Mouse (Mus musculus) myocyte (in vitro differentiated cells): Measurements from ENCODE around the gene Brca2.

Experiments used
- CEBPB ChIP-seq: IDR thresholded peaks from 2 replicates; pipeline ENCODE4 v1.6.1; 2011; ENCODE audit warnings: mild to moderate bottlenecking, moderate library complexity; ENCODE audit not compliant: poor library complexity, insufficient read depth, severe bottlenecking
- E2F4 ChIP-seq: IDR thresholded peaks from one replicate; pipeline ENCODE4 v1.6.1; 2011; ENCODE audit warnings: mild to moderate bottlenecking, control low read depth, moderate library complexity; ENCODE audit not compliant: insufficient read depth
- MAX ChIP-seq: IDR thresholded peaks from one replicate; pipeline ENCODE4 v1.6.1; 2011; ENCODE audit warnings: low read depth, mild to moderate bottlenecking, control low read depth
- MYOD1 ChIP-seq, 3 experiments: IDR thresholded peaks; one replicate each; pipeline ENCODE4 v1.6.1; 2011; ENCODE audit warnings: control low read depth in 2 of 3, low read depth in 2 of 3, mild to moderate bottlenecking in 2 of 3, moderate library complexity in 1 of 3; ENCODE audit not compliant: insufficient read length in 2 of 3, control insufficient read depth in 1 of 3
- MYOG ChIP-seq, 3 experiments: IDR thresholded peaks; one replicate each; pipeline ENCODE4 v1.6.1; 2011; ENCODE audit warnings: control low read depth in 2 of 3, low read depth in 2 of 3, mild to moderate bottlenecking in 2 of 3; ENCODE audit not compliant: insufficient read length in 2 of 3, control insufficient read depth in 1 of 3, insufficient read depth in 1 of 3
- POLR2A ChIP-seq: IDR thresholded peaks from one replicate; pipeline ENCODE4 v1.6.1; 2011; ENCODE audit warnings: low read depth, mild to moderate bottlenecking, control low read depth, moderate library complexity; ENCODE audit not compliant: insufficient read length
- POLR2AphosphoS2 ChIP-seq: IDR thresholded peaks from one replicate; pipeline ENCODE4 v1.6.1; 2011; ENCODE audit warnings: low read depth, control low read depth; ENCODE audit not compliant: insufficient read length
- TCF12 ChIP-seq: IDR thresholded peaks from one replicate; pipeline ENCODE4 v1.6.1; 2011; ENCODE audit warnings: mild to moderate bottlenecking, control low read depth; ENCODE audit not compliant: poor library complexity, insufficient read depth, severe bottlenecking
- TCF3 ChIP-seq: IDR thresholded peaks from one replicate; pipeline ENCODE4 v1.6.1; 2011; ENCODE audit warnings: low read depth, control low read depth; ENCODE audit not compliant: insufficient read length
- USF1 ChIP-seq: IDR thresholded peaks from one replicate; pipeline ENCODE4 v1.6.1; 2011; ENCODE audit warnings: low read depth, mild to moderate bottlenecking, control low read depth, moderate library complexity

- TF ChIP-seq MAX (no peak), USF1 (no peak), E2F4 (no peak), POLR2AphosphoS2 (no peak), TCF12 (no peak), POLR2A (no peak), MYOG (IDR thresholded peaks at IDR 0.05; ENCODE audit: control insufficient read depth in 1 of 3, insufficient read depth in 1 of 3, insufficient read length in 2 of 3, low read depth in 2 of 3) (no peak), TCF3 (no peak), MYOD1 (IDR thresholded peaks at IDR 0.05; ENCODE audit: control insufficient read depth in 1 of 3, insufficient read length in 2 of 3, low read depth in 2 of 3) (no peak), CEBPB (no peak)
These were observed 421 bp downstream of the Brca2 start for GRCm38 (mm10) chr5:150522867-150523234.
